Mouse (Mus musculus): ENCODE data around the gene Stub1.

The Stub1 gene

GRCm38 (mm10) chr17:25837076-25837410 lies 3.8 kb upstream of the Stub1 start, which contains the start of gene Rhbdl1:
Rhbdl1 (minus strand) TSS chr17:25837295.
- peak; percentile 81 for DNase-seq (ENCODE audit: low spot score)

- peak; percentile 46 for DNase-seq (ENCODE audit: low spot score)
Measured at GRCm38 (mm10) chr17:25836397-25837075, 3.3 kb upstream of the Stub1 start.

- DNase-seq (ENCODE audit: low spot score), result no peak
Measured at GRCm38 (mm10) chr17:25835816-25836215, 2.6 kb upstream of the Stub1 start.

- DNase-seq (ENCODE audit: low spot score), result no peak
Measured at GRCm38 (mm10) chr17:25835301-25835700, 2.1 kb upstream of the Stub1 start.

- no peak for DNase-seq (ENCODE audit: low spot score)
Measured at GRCm38 (mm10) chr17:25834595-25835222, 1.5 kb upstream of the Stub1 start.

- DNase-seq (ENCODE audit: low spot score), result no peak
Measured at GRCm38 (mm10) chr17:25833961-25834594, 874 bp upstream of the Stub1 start.

- peak; percentile 99 for DNase-seq (ENCODE audit: low spot score)
Measured at GRCm38 (mm10) chr17:25832436-25833290, 541 bp downstream of the Stub1 start.

- peak; percentile 48 for DNase-seq (ENCODE audit: low spot score)
Measured at GRCm38 (mm10) chr17:25831451-25832281, 1.5 kb downstream of the Stub1 start.

GRCm38 (mm10) chr17:25830806-25831431 lies 2.3 kb downstream of the Stub1 start:
- DNase-seq (ENCODE audit: low spot score), result no peak

- DNase-seq (ENCODE audit: low spot score), result no peak
Measured at GRCm38 (mm10) chr17:25830200-25830753, 2.9 kb downstream of the Stub1 start.

- no peak for DNase-seq (ENCODE audit: low spot score)
Measured at GRCm38 (mm10) chr17:25829558-25830017, 3.6 kb downstream of the Stub1 start.

- peak; percentile 76 for DNase-seq (ENCODE audit: low spot score)
Measured at GRCm38 (mm10) chr17:25828712-25829557, 4.3 kb downstream of the Stub1 start, which contains the start of gene Jmjd8. Jmjd8 (plus strand) TSS chr17:25828867.

- no peak for DNase-seq (ENCODE audit: low spot score)
Measured at GRCm38 (mm10) chr17:25828223-25828594, 5.0 kb downstream of the Stub1 start.

GRCm38 (mm10) chr17:25827546-25828222 lies 5.5 kb downstream of the Stub1 start:
- DNase-seq (ENCODE audit: low spot score), result no peak

GRCm38 (mm10) chr17:25827011-25827410 lies 6.2 kb downstream of the Stub1 start:
- DNase-seq (ENCODE audit: low spot score), result no peak

- no peak for DNase-seq (ENCODE audit: low spot score)
Measured at GRCm38 (mm10) chr17:25825984-25826570, 7.1 kb downstream of the Stub1 start.

- no peak for DNase-seq (ENCODE audit: low spot score)
Measured at GRCm38 (mm10) chr17:25825311-25825710, 7.9 kb downstream of the Stub1 start.

- DNase-seq (ENCODE audit: low spot score), result no peak
Measured at GRCm38 (mm10) chr17:25824362-25825142, 8.7 kb downstream of the Stub1 start.
